Mouse (Mus musculus) testis, adult 2 months (tissue): Measurements from ENCODE around the gene Ethe1. TPM values are rescaled to one million over a fixed set of nuclear protein-coding genes. Genes with fewer than 3 reads are reported as not detected.

Source experiments
- H3K27ac ChIP-seq: fragments of 200-500 bp; 2 replicates; pipeline ENCODE4 v1.5.1; 2012; ENCODE audit warnings: low read depth, low read length; ENCODE audit not compliant: control insufficient read depth, insufficient read depth
- H3K27me3 ChIP-seq: fragments of 200-500 bp; 2 replicates; pipeline ENCODE4 v1.6.1; 2012; ENCODE audit warnings: mild to moderate bottlenecking, low read length, moderate library complexity; ENCODE audit not compliant: control insufficient read depth, insufficient read depth
- H3K36me3 ChIP-seq: fragments of 200-500 bp; 2 replicates; pipeline ENCODE4 v1.6.1; 2012; ENCODE audit warnings: mild to moderate bottlenecking, low read length; ENCODE audit not compliant: control insufficient read depth, insufficient read depth
- H3K4me1 ChIP-seq: fragments of 200-500 bp; 2 replicates; pipeline ENCODE4 v1.6.1; 2012; ENCODE audit warnings: low read length; ENCODE audit not compliant: control insufficient read depth, insufficient read depth
- H3K4me3 ChIP-seq: fragments of 200-500 bp; 2 replicates; pipeline ENCODE4 v1.5.1; 2012; ENCODE audit warnings: low read depth, mild to moderate bottlenecking, low read length, moderate library complexity, mixed read lengths; ENCODE audit not compliant: control insufficient read depth
- CTCF ChIP-seq: fragments of 200-500 bp; IDR thresholded peaks from 2 replicates; pipeline ENCODE4 v1.5.1; 2012; ENCODE audit warnings: low read depth, mild to moderate bottlenecking, inconsistent platforms, low read length, moderate library complexity; ENCODE audit not compliant: control insufficient read depth, insufficient read depth, insufficient replicate concordance
- POLR2A ChIP-seq: fragments of 200-500 bp; IDR thresholded peaks from 2 replicates; pipeline ENCODE4 v1.6.1; 2012; ENCODE audit warnings: low read depth, mild to moderate bottlenecking, inconsistent platforms, low read length, moderate library complexity; ENCODE audit not compliant: control insufficient read depth
- polyA plus RNA-seq: library from polyadenylated mRNA; depleted of rRNA; stranded (reverse); fragments of >200 nt; gene quantifications from 2 replicates; pipeline ENCODE4 v1.2.3, GENCODE M21; 2012; rRNA removed

Ethe1 gene
- polyA plus RNA-seq, 1 experiment = 1.3 TPM

DNA sequence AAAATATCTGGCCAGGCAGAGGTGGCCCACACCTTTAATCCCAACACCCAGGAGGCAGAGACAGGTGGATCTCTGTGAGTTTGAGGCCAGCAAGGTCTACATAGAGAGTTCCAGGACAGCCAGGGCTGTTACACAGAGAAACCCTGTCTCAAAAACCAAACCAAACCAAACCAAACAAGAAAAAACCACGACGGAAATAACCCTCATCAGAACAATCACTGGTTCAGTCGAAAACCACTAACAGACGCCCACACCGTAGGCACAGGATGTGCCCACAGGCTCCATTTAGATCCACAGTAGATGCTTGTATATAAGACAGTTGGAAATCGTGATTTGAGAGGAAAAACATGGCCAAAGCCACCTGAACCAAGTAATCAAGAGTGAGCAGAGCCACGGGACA lies 57.7 kb downstream of the Ethe1 start:
- no peaks in the 10 kb centered on the region for H3K36me3 ChIP-seq
- TF ChIP-seq POLR2A (no peak), CTCF (no peak)
- no peak overlapping the region for H3K4me3 ChIP-seq
- no peaks in the 10 kb centered on the region for H3K27me3 ChIP-seq
- H3K4me1 ChIP-seq = peaks cover 3% of the 10 kb centered on the region
- H3K27ac ChIP-seq = no peak overlapping the region

DNA sequence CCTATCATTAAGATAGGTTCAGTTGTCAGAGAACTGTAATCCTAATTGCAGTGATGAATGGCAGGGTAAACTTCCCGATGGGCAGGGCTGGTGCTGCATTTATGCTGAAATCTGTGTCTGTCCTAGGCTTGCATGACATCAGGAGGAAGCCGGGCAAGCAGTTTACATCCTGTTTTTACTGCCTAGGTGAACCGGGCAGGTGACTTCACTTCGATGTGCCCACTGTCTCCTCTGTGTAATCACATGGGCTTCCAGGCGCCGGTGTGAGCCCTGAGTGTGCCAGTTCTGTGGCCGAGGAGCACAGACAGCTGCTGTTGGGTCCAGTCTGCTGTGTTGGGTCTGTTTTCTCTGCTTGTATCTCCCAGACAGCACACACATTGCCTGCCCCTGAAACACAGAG lies 59.1 kb downstream of the Ethe1 start:
- no peaks in the 10 kb centered on the region for H3K36me3 ChIP-seq
- H3K4me1 ChIP-seq = peaks cover under 1% of the 10 kb centered on the region; the same call in 1 of the 2 replicates
- no peaks in the 10 kb centered on the region for H3K27me3 ChIP-seq
- TF ChIP-seq CTCF (no peak), POLR2A (no peak)
- no peak overlapping the region for H3K27ac ChIP-seq
- no peak overlapping the region for H3K4me3 ChIP-seq

DNA sequence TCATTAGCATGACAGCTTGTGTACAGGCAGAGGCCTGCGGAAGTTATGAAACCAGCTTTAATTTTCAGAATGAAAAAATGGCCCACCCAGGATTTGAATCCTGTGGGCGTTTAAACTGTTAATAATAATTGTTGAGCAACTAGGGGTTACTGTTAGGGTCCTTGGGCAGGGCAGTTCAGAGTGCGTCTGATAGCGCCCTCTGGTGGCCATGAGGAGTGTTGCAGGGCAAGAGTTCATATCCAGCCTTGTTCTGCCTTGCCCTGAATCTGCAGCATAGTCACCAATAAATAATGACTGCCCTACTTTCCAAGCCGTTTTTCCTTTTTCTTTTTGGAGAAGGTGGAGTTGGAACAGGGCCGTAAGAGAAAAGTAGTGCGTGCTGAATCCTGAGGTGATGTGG lies 66.3 kb downstream of the Ethe1 start:
- H3K36me3 ChIP-seq = no peaks in the 10 kb centered on the region
- peaks cover 2% of the 10 kb centered on the region; the same call in 1 of the 2 replicates for H3K4me1 ChIP-seq
- no peaks in the 10 kb centered on the region for H3K27me3 ChIP-seq
- no peak overlapping the region for H3K27ac ChIP-seq
- H3K4me3 ChIP-seq = no peak overlapping the region
- peak; percentile 97 for TF ChIP-seq CTCF
- TF ChIP-seq POLR2A = no peak

Other genes with a start within 250 kb of the Ethe1 start
- gene Lypd5, start 238.3 kb upstream of the Ethe1 start, polyA plus RNA-seq = 1.7 and 2.3 TPM in 2 replicates
- 2.5 and 3.8 TPM in 2 replicates for gene Kcnn4, start 217.3 kb upstream of the Ethe1 start, polyA plus RNA-seq
- 151 and 171 TPM in 2 replicates for gene Smg9, start 187.9 kb upstream of the Ethe1 start, polyA plus RNA-seq
- gene Irgc1, start 135.2 kb upstream of the Ethe1 start, polyA plus RNA-seq = 1,510 and 1,812 TPM in 2 replicates
- 0.38 TPM in 1 of 2 replicates, not detected in the other for gene Plaur, start 125.1 kb upstream of the Ethe1 start, polyA plus RNA-seq
- gene Cadm4, start 105.5 kb upstream of the Ethe1 start, polyA plus RNA-seq = 1.8 and 2.5 TPM in 2 replicates
- 16.8 and 20.3 TPM in 2 replicates for gene Zfp428, start 80.5 kb upstream of the Ethe1 start, polyA plus RNA-seq
- 144 and 154 TPM in 2 replicates for gene AC161166.1, start 75.1 kb upstream of the Ethe1 start, polyA plus RNA-seq
- gene Irgq, start 56.9 kb upstream of the Ethe1 start, polyA plus RNA-seq = 2.2 and 2.4 TPM in 2 replicates
- 18.3 and 20.2 TPM in 2 replicates for gene Pinlyp, start 41.4 kb upstream of the Ethe1 start, polyA plus RNA-seq
- gene Xrcc1, start 41.3 kb upstream of the Ethe1 start, polyA plus RNA-seq = 69.4 and 79.8 TPM in 2 replicates
- gene Zfp575, start 98 bp downstream of the Ethe1 start, polyA plus RNA-seq = 0.04 and 0.06 TPM in 2 replicates
- gene Phldb3, start 23.2 kb downstream of the Ethe1 start, polyA plus RNA-seq = 0.52 and 0.85 TPM in 2 replicates
- 0.06 and 0.16 TPM in 2 replicates for gene Lypd3, start 49.0 kb downstream of the Ethe1 start, polyA plus RNA-seq
- 418 and 545 TPM in 2 replicates for gene Tex101, start 89.1 kb downstream of the Ethe1 start, polyA plus RNA-seq
- 97.9 and 114 TPM in 2 replicates for gene BC049730, start 121.7 kb downstream of the Ethe1 start, polyA plus RNA-seq
- 57.3 and 81.2 TPM in 2 replicates for gene Gm4763, start 139.4 kb downstream of the Ethe1 start, polyA plus RNA-seq
- 0.65 and 0.87 TPM in 2 replicates for gene Cd177, start 172.8 kb downstream of the Ethe1 start, polyA plus RNA-seq
- gene Ceacam10, start 189.7 kb downstream of the Ethe1 start, polyA plus RNA-seq = 0.38 and 63.4 TPM in 2 replicates